Mouse (Mus musculus): ENCODE data around the gene Adgrg5. TPM values are rescaled to one million over a fixed set of nuclear protein-coding genes. Genes with fewer than 3 reads are reported as not detected.

Gene Adgrg5
- polyA plus RNA-seq, 1 experiment = 0.15 TPM

GRCm38 (mm10) chr8:94942566-94942965, 19.1 kb downstream of the Adgrg5 start:
- Histone ChIP-seq H3K27me3 (ENCODE audit: control insufficient read depth, insufficient read depth, low read length) (no peaks in the 10 kb centered on the region), H3K36me3 (ENCODE audit: control insufficient read depth, insufficient read depth, low read length) (no peaks in the 10 kb centered on the region), H3K27ac (ENCODE audit: control insufficient read depth, insufficient read depth, low read depth, low read length) (no peak overlapping the region), H3K4me1 (ENCODE audit: control insufficient read depth, insufficient read depth, low read length) (no peaks in the 10 kb centered on the region), H3K4me3 (ENCODE audit: control insufficient read depth, low read depth, low read length) (no peak overlapping the region)
- TF ChIP-seq POLR2A (IDR thresholded peaks at IDR 0.05; ENCODE audit: control insufficient read depth, low read depth, low read length) = no peak
- TF ChIP-seq CTCF (IDR thresholded peaks at IDR 0.05; ENCODE audit: control insufficient read depth, insufficient read depth, insufficient replicate concordance, low read depth, low read length) = peak; percentile 95

DNA sequence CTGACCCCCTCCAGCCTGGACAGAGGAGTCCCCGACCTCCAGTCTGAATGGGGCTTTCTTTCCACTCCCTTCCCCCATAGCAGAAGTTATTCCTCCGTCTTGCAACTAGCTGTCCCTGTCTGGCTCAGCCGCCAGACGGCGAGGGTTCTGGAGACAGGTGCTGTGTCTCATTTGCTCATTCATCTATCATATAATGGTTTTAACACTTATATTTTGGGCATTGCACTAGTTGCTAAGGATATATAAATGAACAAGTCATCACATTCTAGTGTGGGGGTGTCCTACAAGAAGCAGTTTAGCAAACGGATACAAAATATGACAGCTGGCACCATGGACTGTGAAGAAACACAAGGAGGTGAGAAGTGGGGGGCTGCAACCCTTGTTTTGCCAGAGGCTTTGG, 21.7 kb downstream of the Adgrg5 start:
- Histone ChIP-seq H3K4me1 (ENCODE audit: control insufficient read depth, insufficient read depth, low read length) (no peaks in the 10 kb centered on the region), H3K36me3 (ENCODE audit: control insufficient read depth, insufficient read depth, low read length) (no peaks in the 10 kb centered on the region), H3K27ac (ENCODE audit: control insufficient read depth, insufficient read depth, low read depth, low read length) (no peak overlapping the region), H3K27me3 (ENCODE audit: control insufficient read depth, insufficient read depth, low read length) (no peaks in the 10 kb centered on the region), H3K4me3 (ENCODE audit: control insufficient read depth, low read depth, low read length) (no peak overlapping the region)
- no peak for TF ChIP-seq CTCF (IDR thresholded peaks at IDR 0.05; ENCODE audit: control insufficient read depth, insufficient read depth, insufficient replicate concordance, low read depth, low read length)
- no peak for TF ChIP-seq POLR2A (IDR thresholded peaks at IDR 0.05; ENCODE audit: control insufficient read depth, low read depth, low read length)

- no peak overlapping the region for H3K27ac ChIP-seq (ENCODE audit: control insufficient read depth, insufficient read depth, low read depth, low read length)
- no peak overlapping the region for H3K4me3 ChIP-seq (ENCODE audit: control insufficient read depth, low read depth, low read length)
- TF ChIP-seq POLR2A (IDR thresholded peaks at IDR 0.05; ENCODE audit: control insufficient read depth, low read depth, low read length) (no peak), CTCF (IDR thresholded peaks at IDR 0.05; ENCODE audit: control insufficient read depth, insufficient read depth, insufficient replicate concordance, low read depth, low read length) (no peak)
- no peaks in the 10 kb centered on the region for H3K36me3 ChIP-seq (ENCODE audit: control insufficient read depth, insufficient read depth, low read length)
- H3K27me3 ChIP-seq (ENCODE audit: control insufficient read depth, insufficient read depth, low read length) = no peaks in the 10 kb centered on the region
- H3K4me1 ChIP-seq (ENCODE audit: control insufficient read depth, insufficient read depth, low read length) = no peaks in the 10 kb centered on the region
These were observed 24.9 kb downstream of the Adgrg5 start for GRCm38 (mm10) chr8:94948421-94948820.

DNA sequence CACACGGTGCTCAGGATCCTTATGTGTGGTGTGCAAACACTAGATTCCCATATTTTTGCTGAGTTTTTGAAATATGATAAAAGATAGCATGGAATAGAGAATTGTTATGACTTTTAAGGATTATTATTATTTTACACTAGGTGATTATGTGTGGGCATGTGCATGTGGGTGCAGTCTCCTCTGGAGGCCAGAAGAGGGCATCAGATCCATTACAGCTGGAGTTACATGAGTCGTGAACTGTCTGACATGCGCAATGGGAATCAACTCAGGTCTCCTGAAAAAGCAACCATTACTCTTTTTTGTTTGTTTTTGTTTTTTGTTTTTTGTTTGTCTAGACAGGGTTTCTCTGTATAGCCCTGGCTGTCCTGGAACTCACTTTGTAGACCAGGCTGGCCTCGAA, 25.5 kb downstream of the Adgrg5 start:
- Histone ChIP-seq H3K4me1 (ENCODE audit: control insufficient read depth, insufficient read depth, low read length) (no peaks in the 10 kb centered on the region), H3K36me3 (ENCODE audit: control insufficient read depth, insufficient read depth, low read length) (no peaks in the 10 kb centered on the region), H3K27me3 (ENCODE audit: control insufficient read depth, insufficient read depth, low read length) (no peaks in the 10 kb centered on the region), H3K4me3 (ENCODE audit: control insufficient read depth, low read depth, low read length) (no peak overlapping the region), H3K27ac (ENCODE audit: control insufficient read depth, insufficient read depth, low read depth, low read length) (no peak overlapping the region)
- TF ChIP-seq CTCF (IDR thresholded peaks at IDR 0.05; ENCODE audit: control insufficient read depth, insufficient read depth, insufficient replicate concordance, low read depth, low read length) (no peak), POLR2A (IDR thresholded peaks at IDR 0.05; ENCODE audit: control insufficient read depth, low read depth, low read length) (no peak)

DNA sequence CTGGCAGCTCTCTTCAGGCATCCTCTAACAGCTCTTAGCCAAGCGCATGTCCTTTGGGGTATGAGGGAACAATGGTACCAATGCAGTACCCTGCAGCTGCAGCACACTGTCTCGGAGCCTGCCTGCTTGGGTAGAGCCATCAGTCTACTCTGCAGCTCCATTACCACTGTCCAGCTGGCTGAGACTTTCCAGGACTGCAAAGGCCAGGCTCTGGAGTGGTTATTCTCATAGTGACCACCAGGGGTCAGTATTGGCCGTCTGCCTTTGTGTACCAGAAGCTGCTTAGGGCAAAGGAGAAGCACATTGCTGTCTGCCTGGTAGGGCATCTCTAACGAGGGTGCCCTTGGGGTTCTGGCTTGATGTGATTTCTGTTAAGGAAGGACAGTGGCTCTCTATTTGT, 26.6 kb downstream of the Adgrg5 start:
- Histone ChIP-seq H3K4me3 (ENCODE audit: control insufficient read depth, low read depth, low read length) (no peak overlapping the region), H3K36me3 (ENCODE audit: control insufficient read depth, insufficient read depth, low read length) (no peaks in the 10 kb centered on the region), H3K27ac (ENCODE audit: control insufficient read depth, insufficient read depth, low read depth, low read length) (no peak overlapping the region), H3K4me1 (ENCODE audit: control insufficient read depth, insufficient read depth, low read length) (no peaks in the 10 kb centered on the region), H3K27me3 (ENCODE audit: control insufficient read depth, insufficient read depth, low read length) (no peaks in the 10 kb centered on the region)
- TF ChIP-seq POLR2A (IDR thresholded peaks at IDR 0.05; ENCODE audit: control insufficient read depth, low read depth, low read length) (no peak), CTCF (IDR thresholded peaks at IDR 0.05; ENCODE audit: control insufficient read depth, insufficient read depth, insufficient replicate concordance, low read depth, low read length) (peak; percentile 96)

GRCm38 (mm10) chr8:94950458-94950857, 27.0 kb downstream of the Adgrg5 start:
- TF ChIP-seq CTCF (IDR thresholded peaks at IDR 0.05; ENCODE audit: control insufficient read depth, insufficient read depth, insufficient replicate concordance, low read depth, low read length) (no peak), POLR2A (IDR thresholded peaks at IDR 0.05; ENCODE audit: control insufficient read depth, low read depth, low read length) (no peak)
- no peak overlapping the region for H3K27ac ChIP-seq (ENCODE audit: control insufficient read depth, insufficient read depth, low read depth, low read length)

DNA sequence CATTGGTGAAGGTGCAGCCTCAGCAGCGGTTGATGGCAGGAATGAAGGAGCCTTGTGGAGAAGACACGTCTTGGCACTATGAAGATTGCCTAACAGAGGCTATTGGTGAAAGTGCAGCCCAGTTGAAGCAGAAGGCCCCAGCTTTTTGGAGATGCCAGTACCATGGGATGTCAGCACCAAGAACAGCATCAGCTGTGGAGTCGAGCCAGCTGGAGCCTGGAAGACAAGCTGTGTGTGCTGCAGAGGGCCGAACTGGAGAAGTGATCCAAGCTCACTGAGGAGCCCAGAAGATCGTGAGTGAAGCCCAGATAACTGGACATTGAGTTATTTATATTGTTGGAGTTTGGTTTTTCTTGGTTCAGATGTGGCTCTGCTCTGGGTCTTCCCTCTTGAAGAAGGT, 28.6 kb downstream of the Adgrg5 start:
- Histone ChIP-seq H3K27ac (ENCODE audit: control insufficient read depth, insufficient read depth, low read depth, low read length) (no peak overlapping the region), H3K4me3 (ENCODE audit: control insufficient read depth, low read depth, low read length) (no peak overlapping the region), H3K27me3 (ENCODE audit: control insufficient read depth, insufficient read depth, low read length) (no peaks in the 10 kb centered on the region), H3K4me1 (ENCODE audit: control insufficient read depth, insufficient read depth, low read length) (no peaks in the 10 kb centered on the region), H3K36me3 (ENCODE audit: control insufficient read depth, insufficient read depth, low read length) (no peaks in the 10 kb centered on the region)
- TF ChIP-seq POLR2A (IDR thresholded peaks at IDR 0.05; ENCODE audit: control insufficient read depth, low read depth, low read length) (no peak), CTCF (IDR thresholded peaks at IDR 0.05; ENCODE audit: control insufficient read depth, insufficient read depth, insufficient replicate concordance, low read depth, low read length) (no peak)

More at GRCm38 (mm10) chr8:94950458-94950857, 27.0 kb downstream of the Adgrg5 start:
- no peaks in the 10 kb centered on the region for H3K27me3 ChIP-seq (ENCODE audit: control insufficient read depth, insufficient read depth, low read length)
- H3K36me3 ChIP-seq (ENCODE audit: control insufficient read depth, insufficient read depth, low read length) = no peaks in the 10 kb centered on the region
- no peak overlapping the region for H3K4me3 ChIP-seq (ENCODE audit: control insufficient read depth, low read depth, low read length)
- H3K4me1 ChIP-seq (ENCODE audit: control insufficient read depth, insufficient read depth, low read length) = no peaks in the 10 kb centered on the region
